Mouse (Mus musculus): Measurements from ENCODE around the gene Pum2. TPM values are rescaled to one million over a fixed set of nuclear protein-coding genes. Genes with fewer than 3 reads are reported as not detected.
A peak's percentile ranks its signal among the peaks of the same experiment; 100 is the strongest.

Gene Pum2
- polyA plus RNA-seq, 1 experiment, result 65.1 TPM

GRCm38 (mm10) chr12:8786984-8787730 lies 113.2 kb downstream of the Pum2 start:
- TF ChIP-seq CTCF (IDR thresholded peaks at IDR 0.05; ENCODE audit: borderline replicate concordance, insufficient read depth, low read depth, low read length) (no peak), POLR2A (IDR thresholded peaks at IDR 0.05; ENCODE audit: borderline replicate concordance, insufficient read depth, low read length) (no peak)
- WGBS, result 70% methylated on average over 12 of the region's 12 CpGs

DNA sequence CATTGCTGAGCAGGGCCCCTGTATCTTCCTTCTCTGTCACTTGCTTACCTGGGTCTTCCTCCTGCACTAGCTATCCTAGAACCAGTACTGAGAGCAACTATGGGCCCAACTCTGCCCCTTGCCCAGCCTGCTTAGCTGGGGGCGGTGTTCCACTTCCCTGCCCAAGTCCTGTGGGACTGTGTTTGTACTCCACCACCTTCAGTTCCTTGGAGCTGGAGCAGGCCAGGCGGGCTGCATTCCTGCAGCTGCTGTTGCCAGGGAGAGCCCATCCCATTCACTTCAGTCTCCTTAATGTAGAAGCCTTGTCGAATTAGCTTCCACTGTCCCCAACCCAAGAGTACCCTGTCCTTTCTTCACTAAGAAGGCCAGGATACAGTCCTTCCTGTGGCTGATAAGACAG lies 114.5 kb downstream of the Pum2 start:
- Histone ChIP-seq H3K27ac (ENCODE audit: insufficient read depth, low read length) (no peak overlapping the region), H3K4me1 (ENCODE audit: control insufficient read depth, insufficient read depth, low read length) (peaks cover 25% of the 10 kb centered on the region), H3K27me3 (ENCODE audit: control insufficient read depth, insufficient read depth, low read length) (no peaks in the 10 kb centered on the region), H3K4me3 (replicated peaks; ENCODE audit: insufficient read depth, low read depth, low read length) (no peak overlapping the region)
- DNase-seq, result no peak
- 84% methylated on average over 3 of the region's 3 CpGs for WGBS
- TF ChIP-seq CTCF (IDR thresholded peaks at IDR 0.05; ENCODE audit: borderline replicate concordance, insufficient read depth, low read depth, low read length) (no peak), POLR2A (IDR thresholded peaks at IDR 0.05; ENCODE audit: borderline replicate concordance, insufficient read depth, low read length) (no peak)

More at GRCm38 (mm10) chr12:8786984-8787730, 113.2 kb downstream of the Pum2 start:
- Histone ChIP-seq H3K4me1 (ENCODE audit: control insufficient read depth, insufficient read depth, low read length) (peaks cover 23% of the 10 kb centered on the region), H3K4me3 (replicated peaks; ENCODE audit: insufficient read depth, low read depth, low read length) (no peak overlapping the region), H3K27me3 (ENCODE audit: control insufficient read depth, insufficient read depth, low read length) (no peaks in the 10 kb centered on the region), H3K27ac (ENCODE audit: insufficient read depth, low read length) (no peak overlapping the region)
- DNase-seq, result peak in 1 of 2 experiments; percentile 34

GRCm38 (mm10) chr12:8790615-8791014 lies 116.7 kb downstream of the Pum2 start:
- 96% methylated on average over 12 of the region's 12 CpGs for WGBS
- TF ChIP-seq POLR2A (IDR thresholded peaks at IDR 0.05; ENCODE audit: borderline replicate concordance, insufficient read depth, low read length) (no peak), CTCF (IDR thresholded peaks at IDR 0.05; ENCODE audit: borderline replicate concordance, insufficient read depth, low read depth, low read length) (no peak)
- Histone ChIP-seq H3K4me3 (replicated peaks; ENCODE audit: insufficient read depth, low read depth, low read length) (no peak overlapping the region), H3K27me3 (ENCODE audit: control insufficient read depth, insufficient read depth, low read length) (no peaks in the 10 kb centered on the region), H3K4me1 (ENCODE audit: control insufficient read depth, insufficient read depth, low read length) (peaks cover 29% of the 10 kb centered on the region), H3K27ac (ENCODE audit: insufficient read depth, low read length) (no peak overlapping the region)
- no peak for DNase-seq

DNA sequence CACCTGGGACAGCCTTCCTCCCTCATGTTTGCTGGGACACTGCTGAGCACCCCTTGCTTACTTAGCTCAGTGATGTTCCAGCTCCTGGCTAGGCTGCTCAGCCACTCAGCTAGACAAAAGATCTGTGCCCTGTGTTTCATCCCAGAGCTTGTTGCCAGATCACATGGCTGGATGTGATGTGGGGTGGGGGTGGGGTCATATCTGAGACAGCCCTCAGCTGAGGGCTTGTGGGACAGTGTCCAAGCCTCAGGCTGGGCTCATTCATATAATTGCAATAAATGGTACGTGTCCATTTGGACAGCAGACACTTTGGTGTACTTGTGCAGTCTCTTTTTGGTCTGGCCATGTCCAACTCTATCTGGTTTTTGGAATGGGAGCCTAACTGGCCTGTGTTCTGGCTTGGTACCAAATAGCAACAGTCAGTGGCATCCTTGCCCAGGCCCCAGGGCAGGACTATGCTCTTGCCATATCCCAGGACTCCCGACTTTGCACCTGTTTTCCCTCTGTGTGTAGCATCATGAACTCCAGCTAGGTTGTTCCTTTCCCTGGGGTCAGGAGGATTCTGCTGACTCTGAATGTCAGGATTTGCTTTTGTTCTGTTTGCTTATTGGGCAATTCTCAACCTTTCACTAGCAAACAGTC lies 119.6 kb downstream of the Pum2 start:
- TF ChIP-seq CTCF (IDR thresholded peaks at IDR 0.05; ENCODE audit: borderline replicate concordance, insufficient read depth, low read depth, low read length), result no peak
- TF ChIP-seq POLR2A (IDR thresholded peaks at IDR 0.05; ENCODE audit: borderline replicate concordance, insufficient read depth, low read length), result no peak
- DNase-seq, result peak; percentile 60 to 78
- Histone ChIP-seq H3K27ac (ENCODE audit: insufficient read depth, low read length) (no peak overlapping the region), H3K4me3 (replicated peaks; ENCODE audit: insufficient read depth, low read depth, low read length) (no peak overlapping the region), H3K4me1 (ENCODE audit: control insufficient read depth, insufficient read depth, low read length) (peaks cover 19% of the 10 kb centered on the region), H3K27me3 (ENCODE audit: control insufficient read depth, insufficient read depth, low read length) (no peaks in the 10 kb centered on the region)
- 9% methylated on average over 2 of the region's 2 CpGs for WGBS

- TF ChIP-seq POLR2A (IDR thresholded peaks at IDR 0.05; ENCODE audit: borderline replicate concordance, insufficient read depth, low read length), result no peak
- TF ChIP-seq CTCF (IDR thresholded peaks at IDR 0.05; ENCODE audit: borderline replicate concordance, insufficient read depth, low read depth, low read length), result no peak
- DNase-seq, result no peak
- Histone ChIP-seq H3K27me3 (ENCODE audit: control insufficient read depth, insufficient read depth, low read length) (no peaks in the 10 kb centered on the region), H3K4me3 (replicated peaks; ENCODE audit: insufficient read depth, low read depth, low read length) (no peak overlapping the region), H3K27ac (ENCODE audit: insufficient read depth, low read length) (no peak overlapping the region), H3K4me1 (ENCODE audit: control insufficient read depth, insufficient read depth, low read length) (peaks cover 9% of the 10 kb centered on the region)
- WGBS, result 96% methylated on average over 7 of the region's 7 CpGs
Measured at GRCm38 (mm10) chr12:8797936-8798335, 124.0 kb downstream of the Pum2 start.

GRCm38 (mm10) chr12:8798486-8799020 lies 124.6 kb downstream of the Pum2 start:
- Histone ChIP-seq H3K27ac (ENCODE audit: insufficient read depth, low read length) (no peak overlapping the region), H3K4me3 (replicated peaks; ENCODE audit: insufficient read depth, low read depth, low read length) (no peak overlapping the region), H3K27me3 (ENCODE audit: control insufficient read depth, insufficient read depth, low read length) (no peaks in the 10 kb centered on the region), H3K4me1 (ENCODE audit: control insufficient read depth, insufficient read depth, low read length) (peaks cover 3% of the 10 kb centered on the region; the same call in 1 of the 2 replicates)
- DNase-seq, result no peak
- WGBS, result 71% methylated on average over 9 of the region's 9 CpGs
- TF ChIP-seq POLR2A (IDR thresholded peaks at IDR 0.05; ENCODE audit: borderline replicate concordance, insufficient read depth, low read length), result no peak
- TF ChIP-seq CTCF (IDR thresholded peaks at IDR 0.05; ENCODE audit: borderline replicate concordance, insufficient read depth, low read depth, low read length), result no peak

Other genes with a start within 250 kb of the Pum2 start
- gene Rhob, start 174.1 kb upstream of the Pum2 start, polyA plus RNA-seq (2012; rRNA removed), result 295 and 299 TPM in 2 replicates
- gene Slc7a15, start 75.1 kb upstream of the Pum2 start, polyA plus RNA-seq (2012; rRNA removed), result 0.10 TPM in 1 of 2 replicates, not detected in the other
- gene Sdc1, start 97.2 kb downstream of the Pum2 start, polyA plus RNA-seq (2012; rRNA removed), result 10.8 and 16.9 TPM in 2 replicates
- gene Laptm4a, start 247.5 kb downstream of the Pum2 start, polyA plus RNA-seq (2012; rRNA removed), result 258 and 268 TPM in 2 replicates